Mouse (Mus musculus) ES-Bruce4 (cell line): ENCODE results near the gene Arhgap45. TPM values are rescaled to one million over a fixed set of nuclear protein-coding genes. Genes with fewer than 3 reads are reported as not detected.

Source experiments
- H3K27ac ChIP-seq: 2 replicates; pipeline ENCODE4 v1.5.1; 2012; ENCODE audit warnings: low read length, inconsistent platforms; ENCODE audit not compliant: insufficient read depth
- H3K27me3 ChIP-seq: 2 replicates; pipeline ENCODE4 v1.6.1; 2012; ENCODE audit warnings: mild to moderate bottlenecking, low read length, inconsistent platforms; ENCODE audit not compliant: control insufficient read depth, poor library complexity, insufficient read depth, severe bottlenecking
- H3K36me3 ChIP-seq: 2 replicates; pipeline ENCODE4 v1.6.1; 2012; ENCODE audit warnings: inconsistent platforms, mild to moderate bottlenecking, low read length, moderate library complexity; ENCODE audit not compliant: control insufficient read depth, poor library complexity, insufficient read depth, severe bottlenecking
- H3K4me1 ChIP-seq: one replicate; pipeline ENCODE4 v1.8.1; 2011; ENCODE audit warnings: low read length; ENCODE audit not compliant: control insufficient read depth, insufficient read depth
- H3K4me3 ChIP-seq: 2 replicates; pipeline ENCODE4 v1.5.1; 2011; ENCODE audit warnings: low read depth, mild to moderate bottlenecking, low read length
- H3K9ac ChIP-seq: 2 replicates; pipeline ENCODE4 v1.6.1; 2012; ENCODE audit warnings: low read depth, mild to moderate bottlenecking, inconsistent platforms; ENCODE audit not compliant: poor library complexity, severe bottlenecking
- H3K9me3 ChIP-seq: replicated peaks from 2 replicates; pipeline ENCODE4 v1.6.1; 2012; ENCODE audit warnings: mild to moderate bottlenecking, low read length, inconsistent platforms; ENCODE audit not compliant: control insufficient read depth, poor library complexity, insufficient read depth, severe bottlenecking
- CTCF ChIP-seq: IDR thresholded peaks from one replicate; pipeline ENCODE4 v1.8.1; 2011; ENCODE audit warnings: low read depth, low read length
- EP300 ChIP-seq: IDR thresholded peaks from 2 replicates; pipeline ENCODE4 v1.6.1; 2011; ENCODE audit warnings: low read depth, low read length; ENCODE audit not compliant: insufficient read depth
- POLR2A ChIP-seq: IDR thresholded peaks from one replicate; pipeline ENCODE4 v1.8.1; 2011; ENCODE audit warnings: low read length; ENCODE audit not compliant: insufficient read depth
- polyA plus RNA-seq: library from polyadenylated mRNA; stranded (reverse); fragments of >200 nt; gene quantifications from 2 replicates; pipeline ENCODE4 v1.2.4, GENCODE M21; 2011; ENCODE audit warnings: low read depth; ENCODE audit not compliant: missing spikeins, insufficient read depth, insufficient read length

Gene Arhgap45
- polyA plus RNA-seq, 1 experiment: 6.5 TPM

GRCm38 (mm10) chr10:80020603-80021319 is 4.3 kb downstream of the Arhgap45 start:
- Histone ChIP-seq H3K4me1 (peaks cover 10% of the 10 kb centered on the region), H3K4me3 (no peak overlapping the region), H3K9me3 (no peaks in the 10 kb centered on the region), H3K9ac (no peak overlapping the region), H3K27ac (no peak overlapping the region), H3K27me3 (no peaks in the 10 kb centered on the region), H3K36me3 (no peaks in the 10 kb centered on the region)
- TF ChIP-seq EP300: no peak
- TF ChIP-seq CTCF: no peak

- H3K4me1 ChIP-seq: peaks cover 11% of the 10 kb centered on the region
- no peaks in the 10 kb centered on the region for H3K36me3 ChIP-seq
- no peak overlapping the region for H3K27ac ChIP-seq
- no peak overlapping the region for H3K4me3 ChIP-seq
- no peaks in the 10 kb centered on the region for H3K9me3 ChIP-seq
- H3K9ac ChIP-seq: no peak overlapping the region
- no peaks in the 10 kb centered on the region for H3K27me3 ChIP-seq
- TF ChIP-seq POLR2A (no peak), EP300 (no peak), CTCF (no peak)
Observed at GRCm38 (mm10) chr10:80021320-80021641, 4.8 kb downstream of the Arhgap45 start.

- H3K36me3 ChIP-seq: no peaks in the 10 kb centered on the region
- H3K27me3 ChIP-seq: no peaks in the 10 kb centered on the region
- H3K4me3 ChIP-seq: no peak overlapping the region
Observed at GRCm38 (mm10) chr10:80022164-80022563, 5.7 kb downstream of the Arhgap45 start.

GRCm38 (mm10) chr10:80022806-80023205 is 6.4 kb downstream of the Arhgap45 start:
- Histone ChIP-seq H3K27ac (no peak overlapping the region), H3K4me3 (no peak overlapping the region), H3K27me3 (no peaks in the 10 kb centered on the region), H3K9me3 (no peaks in the 10 kb centered on the region), H3K4me1 (peaks cover 11% of the 10 kb centered on the region), H3K36me3 (no peaks in the 10 kb centered on the region), H3K9ac (no peak overlapping the region)
- TF ChIP-seq EP300 (no peak), POLR2A (no peak), CTCF (no peak)

More at GRCm38 (mm10) chr10:80022164-80022563, 5.7 kb downstream of the Arhgap45 start:
- Histone ChIP-seq H3K4me1 (peaks cover 11% of the 10 kb centered on the region), H3K9ac (no peak overlapping the region), H3K9me3 (no peaks in the 10 kb centered on the region), H3K27ac (no peak overlapping the region)
- no peak for TF ChIP-seq POLR2A
- no peak for TF ChIP-seq CTCF
- no peak for TF ChIP-seq EP300

- Histone ChIP-seq H3K9me3 (no peaks in the 10 kb centered on the region), H3K9ac (no peak overlapping the region), H3K36me3 (no peaks in the 10 kb centered on the region), H3K27ac (no peak overlapping the region), H3K27me3 (no peaks in the 10 kb centered on the region), H3K4me1 (peaks cover 9% of the 10 kb centered on the region), H3K4me3 (no peak overlapping the region)
- TF ChIP-seq EP300: no peak
- TF ChIP-seq CTCF: no peak
- TF ChIP-seq POLR2A: no peak
Observed at GRCm38 (mm10) chr10:80023758-80024157, 7.3 kb downstream of the Arhgap45 start.

GRCm38 (mm10) chr10:80024229-80025043 is 8.0 kb downstream of the Arhgap45 start:
- H3K9ac ChIP-seq: no peak overlapping the region
- no peaks in the 10 kb centered on the region for H3K9me3 ChIP-seq
- H3K27ac ChIP-seq: peak overlapping the region; percentile 33
- TF ChIP-seq EP300 (no peak), CTCF (no peak), POLR2A (no peak)
- peaks cover 9% of the 10 kb centered on the region for H3K4me1 ChIP-seq
- H3K27me3 ChIP-seq: no peaks in the 10 kb centered on the region
- no peak overlapping the region for H3K4me3 ChIP-seq
- H3K36me3 ChIP-seq: no peaks in the 10 kb centered on the region
